Mouse (Mus musculus): ENCODE results near the gene Mlycd. TPM values are rescaled to one million over a fixed set of nuclear protein-coding genes. Genes with fewer than 3 reads are reported as not detected.

Mlycd gene
- polyA plus RNA-seq, 1 experiment from 2014 or later: 16.1 TPM

- Histone ChIP-seq H3K36me3 (ENCODE audit: control insufficient read depth, insufficient read depth, low read length) (no peaks in the 10 kb centered on the region), H3K27me3 (ENCODE audit: control insufficient read depth, insufficient read depth, low read length) (no peaks in the 10 kb centered on the region), H3K4me2 (ENCODE audit: low read depth, low read length) (no peak overlapping the region), H3K27ac (ENCODE audit: low read depth, low read length) (no peak overlapping the region), H3K4me1 (ENCODE audit: control insufficient read depth, insufficient read depth, low read length) (no peaks in the 10 kb centered on the region; the same call in none of the 2 replicates), H3K9ac (replicated peaks; ENCODE audit: low read depth, low read length) (no peak overlapping the region), H3K4me3 (ENCODE audit: low read depth, low read length) (no peak overlapping the region), H3K9me3 (ENCODE audit: control insufficient read depth, low read length) (no peaks in the 10 kb centered on the region)
- 53% methylated on average over 1 of the region's 1 CpGs for WGBS
- ATAC-seq (ENCODE audit: low read depth): no peak
Observed at GRCm38 (mm10) chr8:119440952-119441270, 46.2 kb downstream of the Mlycd start.

- Histone ChIP-seq H3K4me2 (ENCODE audit: low read depth, low read length) (no peak overlapping the region), H3K27me3 (ENCODE audit: control insufficient read depth, insufficient read depth, low read length) (no peaks in the 10 kb centered on the region), H3K27ac (ENCODE audit: low read depth, low read length) (no peak overlapping the region), H3K36me3 (ENCODE audit: control insufficient read depth, insufficient read depth, low read length) (no peaks in the 10 kb centered on the region), H3K4me1 (ENCODE audit: control insufficient read depth, insufficient read depth, low read length) (no peaks in the 10 kb centered on the region; the same call in none of the 2 replicates), H3K9me3 (ENCODE audit: control insufficient read depth, low read length) (no peaks in the 10 kb centered on the region), H3K9ac (replicated peaks; ENCODE audit: low read depth, low read length) (no peak overlapping the region), H3K4me3 (ENCODE audit: low read depth, low read length) (no peak overlapping the region)
- WGBS: 77% methylated on average over 5 of the region's 5 CpGs
- ATAC-seq (ENCODE audit: low read depth): no peak
Observed at GRCm38 (mm10) chr8:119442013-119442412, 47.3 kb downstream of the Mlycd start.

GRCm38 (mm10) chr8:119442970-119443369 is 48.3 kb downstream of the Mlycd start:
- 0 out of 2 replicates have a peak, but pooled peaks cover 1% of the 10 kb centered on the region for H3K27me3 ChIP-seq (ENCODE audit: control insufficient read depth, insufficient read depth, low read length)
- H3K27ac ChIP-seq (ENCODE audit: low read depth, low read length): no peak overlapping the region
- no peaks in the 10 kb centered on the region for H3K36me3 ChIP-seq (ENCODE audit: control insufficient read depth, insufficient read depth, low read length)
- no peak overlapping the region for H3K4me2 ChIP-seq (ENCODE audit: low read depth, low read length)
- no peaks in the 10 kb centered on the region for H3K9me3 ChIP-seq (ENCODE audit: control insufficient read depth, low read length)
- ATAC-seq (ENCODE audit: low read depth): no peak
- no peaks in the 10 kb centered on the region; the same call in none of the 2 replicates for H3K4me1 ChIP-seq (ENCODE audit: control insufficient read depth, insufficient read depth, low read length)
- H3K9ac ChIP-seq (replicated peaks; ENCODE audit: low read depth, low read length): no peak overlapping the region
- H3K4me3 ChIP-seq (ENCODE audit: low read depth, low read length): no peak overlapping the region
- WGBS: 96% methylated on average over 8 of the region's 8 CpGs

- Histone ChIP-seq H3K9me3 (ENCODE audit: control insufficient read depth, low read length) (no peaks in the 10 kb centered on the region), H3K9ac (replicated peaks; ENCODE audit: low read depth, low read length) (peak within 1 kb of the TSS; percentile 70), H3K4me3 (ENCODE audit: low read depth, low read length) (peak within 1 kb of the TSS; percentile 58), H3K4me2 (ENCODE audit: low read depth, low read length) (peak within 1 kb of the TSS; percentile 76), H3K27me3 (ENCODE audit: control insufficient read depth, insufficient read depth, low read length) (peaks cover 7% of the 10 kb centered on the region; the same call in 1 of the 2 replicates), H3K27ac (ENCODE audit: low read depth, low read length) (no peak within 1 kb of the TSS), H3K36me3 (ENCODE audit: control insufficient read depth, insufficient read depth, low read length) (no peaks in the 10 kb centered on the region), H3K4me1 (ENCODE audit: control insufficient read depth, insufficient read depth, low read length) (no peaks in the 10 kb centered on the region)
- ATAC-seq (ENCODE audit: low read depth): peak; percentile 66
- WGBS: 3% methylated on average over 17 of the region's 52 CpGs
Observed at GRCm38 (mm10) chr8:119446211-119446989, 51.7 kb downstream of the Mlycd start, which contains the start of gene Necab2. Gene Necab2, plus strand, starts transcription at chr8:119446719.

GRCm38 (mm10) chr8:119446990-119447780 is 52.5 kb downstream of the Mlycd start:
- peak; percentile 39; the same call in 1 of the 2 replicates for ATAC-seq (ENCODE audit: low read depth)
- Histone ChIP-seq H3K4me3 (ENCODE audit: low read depth, low read length) (peak overlapping the region; percentile 58), H3K27me3 (ENCODE audit: control insufficient read depth, insufficient read depth, low read length) (peaks cover 7% of the 10 kb centered on the region; the same call in 1 of the 2 replicates), H3K4me1 (ENCODE audit: control insufficient read depth, insufficient read depth, low read length) (no peaks in the 10 kb centered on the region), H3K4me2 (ENCODE audit: low read depth, low read length) (peak overlapping the region; percentile 76), H3K9me3 (ENCODE audit: control insufficient read depth, low read length) (no peaks in the 10 kb centered on the region), H3K27ac (ENCODE audit: low read depth, low read length) (no peak overlapping the region), H3K36me3 (ENCODE audit: control insufficient read depth, insufficient read depth, low read length) (no peaks in the 10 kb centered on the region), H3K9ac (replicated peaks; ENCODE audit: low read depth, low read length) (peak overlapping the region; percentile 70)
- WGBS: 1% methylated on average over 42 of the region's 80 CpGs

GRCm38 (mm10) chr8:119447781-119448170 is 53.1 kb downstream of the Mlycd start:
- no peaks in the 10 kb centered on the region for H3K9me3 ChIP-seq (ENCODE audit: control insufficient read depth, low read length)
- no peak overlapping the region for H3K27ac ChIP-seq (ENCODE audit: low read depth, low read length)
- peak overlapping the region; percentile 76 for H3K4me2 ChIP-seq (ENCODE audit: low read depth, low read length)
- no peaks in the 10 kb centered on the region for H3K4me1 ChIP-seq (ENCODE audit: control insufficient read depth, insufficient read depth, low read length)
- H3K4me3 ChIP-seq (ENCODE audit: low read depth, low read length): peak overlapping the region; percentile 58
- no peaks in the 10 kb centered on the region for H3K36me3 ChIP-seq (ENCODE audit: control insufficient read depth, insufficient read depth, low read length)
- peaks cover 7% of the 10 kb centered on the region; the same call in 1 of the 2 replicates for H3K27me3 ChIP-seq (ENCODE audit: control insufficient read depth, insufficient read depth, low read length)
- H3K9ac ChIP-seq (replicated peaks; ENCODE audit: low read depth, low read length): peak overlapping the region; percentile 70
- ATAC-seq (ENCODE audit: low read depth): no peak
- 0% methylated on average over 17 of the region's 17 CpGs for WGBS

- no peaks in the 10 kb centered on the region for H3K9me3 ChIP-seq (ENCODE audit: control insufficient read depth, low read length)
- no peaks in the 10 kb centered on the region for H3K4me1 ChIP-seq (ENCODE audit: control insufficient read depth, insufficient read depth, low read length)
- 77% methylated on average over 12 of the region's 12 CpGs for WGBS
- ATAC-seq (ENCODE audit: low read depth): no peak
- no peak overlapping the region for H3K27ac ChIP-seq (ENCODE audit: low read depth, low read length)
- H3K4me3 ChIP-seq (ENCODE audit: low read depth, low read length): no peak overlapping the region
- H3K9ac ChIP-seq (replicated peaks; ENCODE audit: low read depth, low read length): no peak overlapping the region
- no peaks in the 10 kb centered on the region for H3K36me3 ChIP-seq (ENCODE audit: control insufficient read depth, insufficient read depth, low read length)
- H3K27me3 ChIP-seq (ENCODE audit: control insufficient read depth, insufficient read depth, low read length): peaks cover 7% of the 10 kb centered on the region; the same call in 1 of the 2 replicates
- no peak overlapping the region for H3K4me2 ChIP-seq (ENCODE audit: low read depth, low read length)
Observed at GRCm38 (mm10) chr8:119449627-119450026, 54.9 kb downstream of the Mlycd start.

- Histone ChIP-seq H3K4me2 (ENCODE audit: low read depth, low read length) (no peak overlapping the region), H3K27ac (ENCODE audit: low read depth, low read length) (no peak overlapping the region), H3K27me3 (ENCODE audit: control insufficient read depth, insufficient read depth, low read length) (peaks cover 7% of the 10 kb centered on the region; the same call in 1 of the 2 replicates), H3K9me3 (ENCODE audit: control insufficient read depth, low read length) (no peaks in the 10 kb centered on the region), H3K9ac (replicated peaks; ENCODE audit: low read depth, low read length) (no peak overlapping the region), H3K4me3 (ENCODE audit: low read depth, low read length) (no peak overlapping the region), H3K36me3 (ENCODE audit: control insufficient read depth, insufficient read depth, low read length) (no peaks in the 10 kb centered on the region), H3K4me1 (ENCODE audit: control insufficient read depth, insufficient read depth, low read length) (no peaks in the 10 kb centered on the region)
- ATAC-seq (ENCODE audit: low read depth): no peak
- 87% methylated on average over 4 of the region's 4 CpGs for WGBS
Observed at GRCm38 (mm10) chr8:119451131-119451530, 56.5 kb downstream of the Mlycd start.

GRCm38 (mm10) chr8:119452919-119453318 is 58.2 kb downstream of the Mlycd start:
- no peak overlapping the region for H3K27ac ChIP-seq (ENCODE audit: low read depth, low read length)
- no peak overlapping the region for H3K4me2 ChIP-seq (ENCODE audit: low read depth, low read length)

More at GRCm38 (mm10) chr8:119452919-119453318, 58.2 kb downstream of the Mlycd start:
- WGBS: 94% methylated on average over 5 of the region's 5 CpGs
- Histone ChIP-seq H3K4me3 (ENCODE audit: low read depth, low read length) (no peak overlapping the region), H3K9me3 (ENCODE audit: control insufficient read depth, low read length) (no peaks in the 10 kb centered on the region), H3K36me3 (ENCODE audit: control insufficient read depth, insufficient read depth, low read length) (no peaks in the 10 kb centered on the region), H3K9ac (replicated peaks; ENCODE audit: low read depth, low read length) (no peak overlapping the region), H3K27me3 (ENCODE audit: control insufficient read depth, insufficient read depth, low read length) (peaks cover 6% of the 10 kb centered on the region; the same call in 1 of the 2 replicates), H3K4me1 (ENCODE audit: control insufficient read depth, insufficient read depth, low read length) (no peaks in the 10 kb centered on the region)
- ATAC-seq (ENCODE audit: low read depth): no peak
